Mouse (Mus musculus): ENCODE measurements around the gene Pjvk. TPM values are rescaled to one million over a fixed set of nuclear protein-coding genes. Genes with fewer than 3 reads are reported as not detected.

Gene Pjvk
- polyA plus RNA-seq, 1 experiment from 2014 or later = 0.59 TPM

DNA sequence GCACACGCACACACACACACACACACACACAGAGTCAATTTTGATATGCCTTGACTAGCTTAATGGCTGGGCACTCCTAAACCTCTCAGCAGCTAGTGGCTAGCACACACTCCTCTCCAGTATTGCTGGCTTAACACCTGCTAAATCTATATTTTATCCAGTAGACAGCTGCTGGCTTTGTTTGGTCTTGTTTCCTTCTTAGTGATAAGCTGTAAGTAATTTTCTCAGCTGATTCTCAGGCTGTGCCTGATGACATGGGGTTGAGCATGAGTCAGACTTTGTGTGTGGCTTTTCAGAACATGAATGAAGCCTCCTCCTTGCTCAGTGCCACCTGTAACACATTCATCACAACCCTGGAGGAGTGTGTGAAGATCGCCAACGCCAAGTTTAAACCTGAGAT is 38.7 kb downstream of the Pjvk start:
- H3K9ac ChIP-seq = no peak overlapping the region
- no peak overlapping the region for H3K4me2 ChIP-seq (replicated peaks)
- no peaks in the 10 kb centered on the region for H3K9me3 ChIP-seq (replicated peaks)
- no peaks in the 10 kb centered on the region for H3K4me1 ChIP-seq
- no peak overlapping the region for H3K4me3 ChIP-seq (replicated peaks)
- ATAC-seq (ENCODE audit: insufficient number of reproducible peaks, low FRiP score, low TSS enrichment, low read depth) = no peak
- 90% methylated on average over 3 of the region's 3 CpGs for WGBS
- peaks cover 78% of the 10 kb centered on the region for H3K36me3 ChIP-seq
- no peak overlapping the region for H3K27ac ChIP-seq (replicated peaks)
- no peaks in the 10 kb centered on the region for H3K27me3 ChIP-seq

- WGBS = 67% methylated on average over 3 of the region's 3 CpGs
- Histone ChIP-seq H3K9ac (no peak overlapping the region), H3K36me3 (peaks cover 78% of the 10 kb centered on the region), H3K4me3 (replicated peaks) (no peak overlapping the region), H3K4me1 (no peaks in the 10 kb centered on the region), H3K4me2 (replicated peaks) (no peak overlapping the region), H3K27me3 (no peaks in the 10 kb centered on the region), H3K9me3 (replicated peaks) (no peaks in the 10 kb centered on the region), H3K27ac (replicated peaks) (no peak overlapping the region)
- no peak for ATAC-seq (ENCODE audit: insufficient number of reproducible peaks, low FRiP score, low TSS enrichment, low read depth)
Observed at GRCm38 (mm10) chr2:76687608-76688007, 39.3 kb downstream of the Pjvk start.

DNA sequence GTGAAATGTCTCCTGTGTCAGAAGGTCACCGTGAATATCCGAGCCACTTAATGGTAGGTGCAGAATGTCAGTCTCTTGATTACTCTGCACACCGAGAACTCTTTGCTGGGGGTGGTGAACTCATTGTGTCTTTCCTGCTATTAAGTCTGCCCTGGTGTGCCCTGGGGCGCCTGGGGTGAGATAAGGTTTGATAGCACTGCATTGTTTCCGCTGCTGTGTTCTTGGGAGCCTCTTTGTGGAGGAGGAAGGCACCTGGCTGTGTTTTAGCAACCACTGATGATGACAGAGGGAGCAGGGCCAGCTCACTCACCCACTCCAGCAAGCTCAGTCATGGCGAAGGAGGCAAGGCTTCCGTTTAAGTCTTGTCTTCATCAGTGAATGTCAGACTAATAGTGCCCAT is 39.9 kb downstream of the Pjvk start:
- Histone ChIP-seq H3K4me2 (replicated peaks) (no peak overlapping the region), H3K36me3 (peaks cover 77% of the 10 kb centered on the region), H3K9ac (no peak overlapping the region), H3K27ac (replicated peaks) (no peak overlapping the region), H3K4me3 (replicated peaks) (no peak overlapping the region), H3K27me3 (no peaks in the 10 kb centered on the region), H3K4me1 (no peaks in the 10 kb centered on the region), H3K9me3 (replicated peaks) (no peaks in the 10 kb centered on the region)
- WGBS = 57% methylated on average over 7 of the region's 7 CpGs
- no peak for ATAC-seq (ENCODE audit: insufficient number of reproducible peaks, low FRiP score, low TSS enrichment, low read depth)

- Histone ChIP-seq H3K27me3 (no peaks in the 10 kb centered on the region), H3K9me3 (replicated peaks) (no peaks in the 10 kb centered on the region), H3K4me3 (replicated peaks) (no peak overlapping the region), H3K4me1 (no peaks in the 10 kb centered on the region), H3K9ac (no peak overlapping the region), H3K4me2 (replicated peaks) (no peak overlapping the region), H3K36me3 (peaks cover 77% of the 10 kb centered on the region), H3K27ac (replicated peaks) (no peak overlapping the region)
- ATAC-seq (ENCODE audit: insufficient number of reproducible peaks, low FRiP score, low TSS enrichment, low read depth) = no peak
- 74% methylated on average over 12 of the region's 12 CpGs for WGBS
Observed at GRCm38 (mm10) chr2:76690436-76691204, 42.3 kb downstream of the Pjvk start.

DNA sequence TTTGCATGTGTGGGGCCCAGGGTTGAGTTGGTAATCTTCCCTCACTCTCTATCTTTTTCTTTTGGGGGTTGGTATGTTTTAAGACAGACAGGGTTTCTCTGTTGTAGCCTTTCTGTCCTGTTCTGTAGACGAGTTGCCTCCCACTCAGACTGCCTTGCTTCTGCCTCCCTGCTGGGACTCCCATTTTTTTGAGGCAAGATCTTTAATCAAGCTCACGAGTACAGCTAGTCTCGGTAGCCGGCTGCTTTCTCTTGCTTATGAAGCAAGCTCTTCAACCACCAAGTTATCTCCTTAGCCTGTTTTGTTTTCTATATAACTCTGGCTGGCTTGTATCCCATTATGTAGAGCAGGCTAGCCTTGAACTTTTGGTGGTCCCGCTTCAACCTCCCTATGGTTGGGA is 45.5 kb downstream of the Pjvk start:
- Histone ChIP-seq H3K4me2 (replicated peaks) (no peak overlapping the region), H3K9me3 (replicated peaks) (no peaks in the 10 kb centered on the region), H3K36me3 (peaks cover 56% of the 10 kb centered on the region), H3K4me1 (no peaks in the 10 kb centered on the region), H3K9ac (no peak overlapping the region), H3K27ac (replicated peaks) (no peak overlapping the region), H3K27me3 (no peaks in the 10 kb centered on the region), H3K4me3 (replicated peaks) (no peak overlapping the region)
- WGBS = 94% methylated on average over 5 of the region's 5 CpGs
- ATAC-seq (ENCODE audit: insufficient number of reproducible peaks, low FRiP score, low TSS enrichment, low read depth) = no peak

- H3K27ac ChIP-seq (replicated peaks) = no peak overlapping the region
- H3K27me3 ChIP-seq = no peaks in the 10 kb centered on the region
- H3K4me1 ChIP-seq = no peaks in the 10 kb centered on the region
- H3K9me3 ChIP-seq (replicated peaks) = no peaks in the 10 kb centered on the region
- H3K4me2 ChIP-seq (replicated peaks) = no peak overlapping the region
- peaks cover 55% of the 10 kb centered on the region for H3K36me3 ChIP-seq
- no peak for ATAC-seq (ENCODE audit: insufficient number of reproducible peaks, low FRiP score, low TSS enrichment, low read depth)
- no peak overlapping the region for H3K9ac ChIP-seq
- WGBS = 85% methylated on average over 6 of the region's 6 CpGs
- H3K4me3 ChIP-seq (replicated peaks) = no peak overlapping the region
Observed at GRCm38 (mm10) chr2:76695290-76695689, 47.0 kb downstream of the Pjvk start.

GRCm38 (mm10) chr2:76702188-76702587 is 53.9 kb downstream of the Pjvk start:
- H3K9me3 ChIP-seq (replicated peaks) = no peaks in the 10 kb centered on the region
- H3K4me2 ChIP-seq (replicated peaks) = no peak overlapping the region
- no peaks in the 10 kb centered on the region for H3K27me3 ChIP-seq
- ATAC-seq (ENCODE audit: insufficient number of reproducible peaks, low FRiP score, low TSS enrichment, low read depth) = no peak
- no peak overlapping the region for H3K9ac ChIP-seq
- no peak overlapping the region for H3K4me3 ChIP-seq (replicated peaks)
- WGBS = 82% methylated on average over 3 of the region's 3 CpGs
- H3K36me3 ChIP-seq = peaks cover 13% of the 10 kb centered on the region
- H3K27ac ChIP-seq (replicated peaks) = no peak overlapping the region
- no peaks in the 10 kb centered on the region for H3K4me1 ChIP-seq

DNA sequence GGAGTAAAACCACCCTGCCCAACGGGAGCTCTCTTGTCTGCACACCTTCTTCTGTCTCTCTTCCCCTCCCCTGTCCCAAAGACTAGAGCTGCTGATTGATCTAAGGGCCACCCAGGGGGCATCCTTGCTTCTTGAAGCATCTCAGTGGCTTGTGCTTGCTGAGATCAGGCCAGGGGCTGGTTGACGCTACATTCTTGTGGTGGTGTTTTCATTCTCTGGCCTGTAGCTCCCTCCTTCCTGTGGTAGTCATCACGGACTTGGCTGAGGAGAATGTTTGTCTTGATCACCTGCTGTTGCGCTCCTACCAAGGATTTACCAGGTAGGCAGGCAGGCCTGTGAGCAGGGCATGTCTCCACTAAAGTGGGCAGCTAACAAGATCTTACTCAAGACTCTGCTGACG is 54.5 kb downstream of the Pjvk start:
- WGBS = 84% methylated on average over 5 of the region's 5 CpGs
- Histone ChIP-seq H3K36me3 (peaks cover 7% of the 10 kb centered on the region; the same call in 1 of the 2 replicates), H3K9ac (no peak overlapping the region), H3K27ac (replicated peaks) (no peak overlapping the region), H3K4me2 (replicated peaks) (no peak overlapping the region), H3K9me3 (replicated peaks) (no peaks in the 10 kb centered on the region), H3K4me1 (no peaks in the 10 kb centered on the region), H3K27me3 (no peaks in the 10 kb centered on the region), H3K4me3 (replicated peaks) (no peak overlapping the region)
- no peak for ATAC-seq (ENCODE audit: insufficient number of reproducible peaks, low FRiP score, low TSS enrichment, low read depth)

DNA sequence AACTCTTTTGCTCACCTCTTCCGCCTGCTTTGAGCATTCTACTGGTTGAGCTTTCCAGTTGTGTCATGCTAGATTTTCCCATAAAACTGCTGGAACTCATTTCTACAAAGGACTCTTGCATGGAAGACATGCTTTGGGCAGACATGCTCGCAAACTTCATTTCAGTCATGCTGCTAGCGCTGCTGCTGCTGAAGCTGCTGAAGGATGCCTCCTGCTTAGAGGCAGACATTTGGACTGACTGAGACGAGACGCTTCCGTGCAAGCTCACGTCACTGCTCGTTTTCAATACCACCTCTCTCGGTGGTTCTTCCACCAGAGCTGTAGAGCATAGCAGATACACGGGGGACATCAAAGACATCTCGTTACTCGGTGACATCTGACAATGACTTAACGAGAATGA is 57.4 kb downstream of the Pjvk start:
- no peak overlapping the region for H3K4me2 ChIP-seq (replicated peaks)
- H3K4me1 ChIP-seq = no peaks in the 10 kb centered on the region
- 86% methylated on average over 13 of the region's 13 CpGs for WGBS
- peaks cover 19% of the 10 kb centered on the region; the same call in 1 of the 2 replicates for H3K36me3 ChIP-seq
- no peak overlapping the region for H3K27ac ChIP-seq (replicated peaks)
- H3K4me3 ChIP-seq (replicated peaks) = no peak overlapping the region
- no peak for ATAC-seq (ENCODE audit: insufficient number of reproducible peaks, low FRiP score, low TSS enrichment, low read depth)
- no peaks in the 10 kb centered on the region for H3K27me3 ChIP-seq
- H3K9me3 ChIP-seq (replicated peaks) = 0 out of 2 replicates have a peak, but pooled peaks cover under 1% of the 10 kb centered on the region
- H3K9ac ChIP-seq = no peak overlapping the region

Other genes with a start within 250 kb of the Pjvk start
- gene Osbpl6, start 242.0 kb upstream of the Pjvk start, polyA plus RNA-seq (2015; fragmentation: Nextera tagmentation; extraction: Ambion mirVana) = 12.0 and 15.1 TPM in 2 replicates
- 53.2 and 56.7 TPM in 2 replicates for gene Prkra, start 461 bp upstream of the Pjvk start, polyA plus RNA-seq (2015; fragmentation: Nextera tagmentation; extraction: Ambion mirVana)
- 126 and 129 TPM in 2 replicates for gene Fkbp7, start 24.6 kb downstream of the Pjvk start, polyA plus RNA-seq (2015; fragmentation: Nextera tagmentation; extraction: Ambion mirVana)
- gene Plekha3, start 26.8 kb downstream of the Pjvk start, polyA plus RNA-seq (2015; fragmentation: Nextera tagmentation; extraction: Ambion mirVana) = 10.6 and 11.5 TPM in 2 replicates